Mouse (Mus musculus) common myeloid progenitor, adult 5-6 weeks (primary cell): ENCODE results near the gene Hand2. TPM values are rescaled to one million over a fixed set of nuclear protein-coding genes. Genes with fewer than 3 reads are reported as not detected.
A peak's percentile ranks its signal among the peaks of the same experiment; 100 is the strongest.

Experiments
- ATAC-seq: replicated peaks from 2 replicates; pipeline ENCODE4 v1.8.0; 2016; ENCODE audit warnings: low read depth, mild to moderate bottlenecking, moderate TSS enrichment, inconsistent platforms; ENCODE audit not compliant: poor library complexity, severe bottlenecking
- total RNA-seq: library from RNA; stranded (forward); fragments of 200-1000, 187-1606 nt; gene quantifications from 2 replicates; pipeline ENCODE4 v1.2.3, GENCODE M21; 2017

Hand2 gene
- total RNA-seq: not detected in 2 replicates

DNA sequence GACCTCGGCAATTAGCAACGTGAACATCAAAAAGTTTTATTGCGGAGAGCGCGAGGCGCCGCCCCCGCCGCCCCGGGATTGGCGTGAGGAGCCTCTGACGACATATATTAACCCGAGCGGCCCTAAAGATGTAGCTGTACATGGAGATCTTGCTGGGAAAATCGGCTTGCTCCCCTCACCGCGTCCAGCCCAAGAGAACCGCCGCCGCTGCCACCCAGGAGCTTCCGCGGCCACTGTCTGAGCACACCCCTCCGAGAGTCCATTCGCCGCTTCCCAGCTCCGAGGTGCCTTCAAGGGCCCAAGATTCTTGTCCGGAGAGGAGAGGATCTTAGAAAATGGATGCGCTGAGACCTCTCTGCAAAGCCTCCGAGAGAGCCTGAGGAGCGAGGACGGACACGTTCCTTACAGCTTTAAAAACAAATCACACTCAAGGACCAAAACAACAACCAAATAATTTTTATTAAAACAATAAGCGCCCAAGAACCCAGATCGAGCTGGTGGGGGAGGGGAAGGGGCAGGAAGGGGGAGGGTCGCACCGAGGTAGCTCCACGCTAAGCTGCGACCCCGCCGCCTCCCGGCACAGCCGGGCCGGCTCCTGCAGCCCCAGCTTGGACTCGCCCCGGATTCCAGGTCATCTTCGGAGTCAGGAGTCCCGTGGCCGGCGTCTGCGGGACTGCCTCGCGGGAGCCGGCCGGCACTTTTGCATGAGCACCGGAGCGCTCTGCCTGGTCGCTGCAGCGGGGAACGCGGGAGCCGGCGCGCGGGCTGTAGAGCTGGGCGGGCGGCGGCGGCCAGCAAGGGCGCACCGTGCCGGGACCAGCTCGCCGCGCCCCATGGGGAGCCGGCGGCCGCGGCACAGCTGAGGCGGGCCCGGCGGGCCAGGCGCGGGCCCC, at the start of gene Hand2:
TSS of gene Hand2 (plus strand) at position 133 of the 893 bp plus-strand sequence.
- no peak for ATAC-seq

- no peak for ATAC-seq
Observed at GRCm38 (mm10) chr8:57273055-57273454, 47.7 kb upstream of the Hand2 start.

DNA sequence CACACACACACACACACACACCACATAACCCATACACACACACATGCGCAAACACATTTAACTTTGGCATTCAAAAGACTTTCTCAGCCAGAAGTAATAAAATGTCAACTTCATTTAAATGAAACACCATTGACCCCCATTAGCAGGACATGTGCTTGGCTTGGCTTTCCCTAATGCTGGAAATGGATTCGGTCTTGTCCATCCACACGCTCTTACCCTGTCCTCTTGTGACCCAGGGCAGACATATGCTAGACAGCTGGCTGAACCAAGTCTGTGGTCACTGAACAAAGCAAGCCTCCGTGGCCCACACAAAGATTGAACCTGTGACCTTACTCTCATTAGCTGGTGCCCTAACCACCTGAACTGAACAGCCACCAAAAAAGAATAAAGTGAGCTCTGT, 27.3 kb upstream of the Hand2 start:
- no peak for ATAC-seq

GRCm38 (mm10) chr8:57303513-57303912, 17.3 kb upstream of the Hand2 start:
- no peak for ATAC-seq

DNA sequence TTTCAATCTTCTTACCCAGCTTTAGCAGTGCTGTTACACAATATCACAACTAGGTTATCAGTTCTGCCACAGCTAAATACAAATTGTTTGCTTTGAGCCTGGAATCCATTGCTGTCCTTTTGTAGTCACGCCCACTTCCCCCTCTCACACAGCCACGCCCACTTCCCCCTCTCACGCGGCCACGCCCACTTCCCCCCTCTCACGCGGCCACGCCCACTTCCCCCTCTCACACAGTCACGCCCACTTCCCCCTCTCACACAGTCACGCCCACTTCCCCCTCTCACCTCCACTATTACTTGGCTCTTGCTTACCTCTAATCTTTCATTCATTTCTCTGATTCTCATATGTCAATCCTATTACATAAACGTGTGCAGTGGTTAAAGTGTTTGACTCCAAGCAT, 15.8 kb upstream of the Hand2 start:
- ATAC-seq: peak; percentile 60; the same call in 1 of the 2 replicates

DNA sequence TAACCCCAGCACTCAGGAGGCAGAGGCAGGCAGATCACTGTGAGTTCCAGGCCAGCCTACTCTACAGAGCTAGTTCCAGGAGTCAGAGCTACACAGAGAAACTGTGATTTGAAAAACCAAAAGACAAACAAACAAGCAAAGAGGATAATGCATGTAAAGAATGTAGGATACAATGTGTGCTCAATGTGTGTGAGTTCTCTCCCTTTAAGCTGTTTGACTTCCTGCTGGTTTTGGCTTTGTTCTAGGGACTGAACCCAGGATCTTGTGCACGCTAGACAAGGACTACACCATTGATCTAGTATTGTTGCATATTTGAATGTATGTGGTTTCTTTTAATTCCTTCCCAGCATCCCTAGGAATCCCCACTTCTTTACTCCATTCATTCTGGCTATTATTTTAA, 14.3 kb upstream of the Hand2 start:
- no peak for ATAC-seq

- no peak for ATAC-seq
Observed at GRCm38 (mm10) chr8:57309844-57310485, 10.8 kb upstream of the Hand2 start.

DNA sequence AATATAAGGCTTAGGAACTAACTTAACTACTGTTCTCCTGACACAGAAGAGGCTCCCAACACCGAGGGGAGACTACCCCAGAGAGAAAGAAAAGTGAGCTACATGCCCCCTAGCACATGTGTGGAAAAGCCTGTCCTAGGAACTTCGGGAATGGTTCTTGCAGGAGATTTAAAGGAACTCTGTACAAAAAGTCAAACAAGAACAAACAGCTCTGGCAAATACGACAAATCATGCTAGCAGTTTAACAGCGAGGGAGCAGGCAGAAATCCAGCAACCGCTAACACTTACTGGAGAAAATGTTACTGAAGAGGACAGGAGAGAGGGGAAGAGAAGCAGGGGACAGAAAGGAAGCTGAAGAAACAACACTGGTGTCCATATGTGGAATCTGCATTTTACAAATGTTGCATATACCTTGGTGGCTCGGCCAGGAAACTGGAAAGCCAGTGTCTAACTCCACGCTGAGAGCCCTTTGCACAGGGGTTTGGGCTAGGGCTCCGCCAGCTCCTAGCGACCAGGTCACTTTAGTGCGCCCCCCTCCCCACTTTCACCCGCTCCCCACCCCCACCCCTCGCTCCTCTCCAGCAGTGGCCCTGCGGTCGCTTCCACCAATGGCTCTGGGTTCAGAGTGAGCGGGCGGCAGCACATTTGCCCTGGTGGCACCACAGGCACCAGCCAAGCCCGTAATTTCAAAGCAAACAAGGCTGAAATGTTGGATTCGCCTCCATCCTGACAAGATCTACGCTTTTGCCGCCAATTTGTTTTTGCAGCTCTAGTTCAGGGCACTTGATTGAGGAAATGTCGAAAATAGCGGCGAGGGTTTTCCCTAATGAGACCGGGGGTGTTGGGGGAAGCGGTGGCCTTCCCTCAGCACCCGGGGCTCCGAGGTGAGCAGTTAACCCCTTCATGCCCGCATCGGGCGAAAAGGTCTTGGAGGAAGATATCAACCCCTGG, 8.5 kb upstream of the Hand2 start:
- no peak for ATAC-seq

- no peak for ATAC-seq
Observed at GRCm38 (mm10) chr8:57313583-57313982, 7.2 kb upstream of the Hand2 start.

GRCm38 (mm10) chr8:57314216-57314615, 6.6 kb upstream of the Hand2 start:
- peak; percentile 63; the same call in 1 of the 2 replicates for ATAC-seq

DNA sequence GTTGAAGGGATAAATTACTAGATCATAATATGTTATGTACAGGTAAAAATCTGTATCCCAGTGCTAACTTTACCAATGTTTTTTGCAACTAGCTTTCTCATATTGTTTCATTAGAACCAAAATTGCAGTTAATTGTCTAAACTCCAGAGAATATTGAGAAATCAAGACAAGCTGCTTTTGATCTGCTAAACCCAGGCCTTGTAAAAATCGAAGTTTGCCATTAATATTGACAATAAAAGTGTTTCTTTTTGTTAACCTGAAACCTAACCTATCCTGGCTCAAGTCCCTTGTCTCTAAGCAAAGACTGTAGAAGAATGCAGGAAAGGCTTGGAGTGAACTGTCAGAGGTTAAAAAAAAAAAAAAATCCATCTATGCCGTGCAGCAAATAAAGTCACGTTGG, 5.3 kb upstream of the Hand2 start:
- no peak for ATAC-seq

DNA sequence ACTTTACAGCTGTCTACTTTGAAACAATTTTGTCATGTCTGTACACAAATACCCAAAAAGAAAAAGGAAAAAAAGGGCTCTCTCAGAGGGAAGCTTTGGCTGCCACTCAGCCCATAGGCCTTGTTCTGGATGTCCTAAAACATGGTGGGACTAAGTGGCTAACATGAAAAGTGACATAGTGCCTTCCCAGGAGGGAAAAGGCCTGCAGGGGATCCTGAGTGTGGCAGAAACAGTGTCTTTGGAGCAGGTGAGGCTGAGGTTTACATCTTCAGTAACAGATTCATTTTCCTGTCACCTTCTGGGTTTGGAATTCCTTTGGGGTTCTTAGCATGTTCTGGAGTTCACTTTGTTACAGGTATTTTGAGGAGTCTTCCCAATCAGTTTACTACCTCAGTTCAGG, 3.7 kb upstream of the Hand2 start:
- no peak for ATAC-seq

DNA sequence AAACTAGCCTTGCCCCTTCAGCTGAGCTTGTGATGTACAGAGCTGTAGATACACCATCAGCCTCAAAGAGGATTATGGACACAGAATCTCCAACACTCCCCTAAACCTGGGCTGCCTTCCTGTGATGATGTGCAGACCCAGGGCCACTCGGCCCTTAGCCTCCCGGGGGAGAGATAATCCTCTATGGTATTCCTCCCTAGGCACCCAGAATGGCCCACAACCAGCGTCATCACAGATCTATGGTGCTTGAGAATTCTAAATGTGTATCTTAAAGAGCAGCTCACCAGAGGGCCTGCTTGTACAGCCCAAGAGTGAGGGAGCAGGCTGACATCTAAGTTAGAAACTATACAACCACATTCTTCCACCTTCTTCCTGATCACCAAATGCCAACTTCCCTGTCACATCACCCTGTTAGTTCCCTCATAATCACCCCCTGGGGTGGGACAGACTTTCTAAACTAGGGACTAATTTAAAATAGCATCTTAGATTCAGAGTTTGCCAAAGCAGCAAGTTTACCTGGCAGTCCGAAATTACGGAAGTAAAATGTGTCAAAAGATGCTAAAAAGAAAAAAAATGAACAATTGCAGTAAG, 2.8 kb upstream of the Hand2 start:
- ATAC-seq: no peak

- ATAC-seq: no peak
Observed at GRCm38 (mm10) chr8:57319092-57319980, 1.4 kb upstream of the Hand2 start.

GRCm38 (mm10) chr8:57319981-57320585, 700 bp upstream of the Hand2 start:
- ATAC-seq: no peak

GRCm38 (mm10) chr8:57321898-57322895, 1.4 kb downstream of the Hand2 start:
- ATAC-seq: peak; percentile 24; the same call in 1 of the 2 replicates
